Mouse (Mus musculus): Measurements from ENCODE around the gene Olfr632.

The Olfr632 gene

GRCm38 (mm10) chr7:103934264-103934663 is at the start of gene Olfr632:
TSS of gene Olfr632 (plus strand) at chr7:103934347.
- WGBS, result 82% methylated on average over 2 of the region's 2 CpGs

GRCm38 (mm10) chr7:103886152-103886551 is 48.0 kb upstream of the Olfr632 start, which contains the start of gene Olfr66:
TSS of gene Olfr66 (minus strand) at chr7:103886252.

GRCm38 (mm10) chr7:103894385-103894784 is 39.8 kb upstream of the Olfr632 start, which contains the start of gene Olfr64:
TSS of gene Olfr64 (minus strand) at chr7:103894485.
- WGBS, result 78% methylated on average over 1 of the region's 1 CpGs

GRCm38 (mm10) chr7:103903187-103903586 is 31.0 kb upstream of the Olfr632 start, which contains the start of gene Olfr65:
TSS of gene Olfr65 (plus strand) at chr7:103903487.
- WGBS, result 61% methylated on average over 2 of the region's 2 CpGs

GRCm38 (mm10) chr7:103910047-103910446 is 24.1 kb upstream of the Olfr632 start:
- WGBS, result 57% methylated on average over 3 of the region's 3 CpGs

- 55% methylated on average over 8 of the region's 8 CpGs for WGBS
Measured at GRCm38 (mm10) chr7:103912969-103913511, 21.1 kb upstream of the Olfr632 start.

GRCm38 (mm10) chr7:103928525-103928924 is 5.6 kb upstream of the Olfr632 start, which contains the start of gene Olfr631:
TSS of gene Olfr631 (plus strand) at chr7:103928825.

GRCm38 (mm10) chr7:103942730-103943129 is 8.6 kb downstream of the Olfr632 start:
- 28% methylated on average over 2 of the region's 2 CpGs for WGBS

GRCm38 (mm10) chr7:103944137-103944536 is 10.0 kb downstream of the Olfr632 start, which contains the start of gene Olfr633:
TSS of gene Olfr633 (plus strand) at chr7:103944437.

GRCm38 (mm10) chr7:103966873-103967272 is 32.7 kb downstream of the Olfr632 start:
- WGBS, result 96% methylated on average over 22 of the region's 22 CpGs

GRCm38 (mm10) chr7:103970852-103971251 is 36.7 kb downstream of the Olfr632 start, which contains the start of gene Olfr635:
TSS of gene Olfr635 (plus strand) at chr7:103971152.
- WGBS, result 77% methylated on average over 1 of the region's 1 CpGs

- 68% methylated on average over 1 of the region's 1 CpGs for WGBS
Measured at GRCm38 (mm10) chr7:103971782-103972181, 37.6 kb downstream of the Olfr632 start.
